ENCODE assay signal across 25 mouse cellular contexts in the genomic region with DNA sequence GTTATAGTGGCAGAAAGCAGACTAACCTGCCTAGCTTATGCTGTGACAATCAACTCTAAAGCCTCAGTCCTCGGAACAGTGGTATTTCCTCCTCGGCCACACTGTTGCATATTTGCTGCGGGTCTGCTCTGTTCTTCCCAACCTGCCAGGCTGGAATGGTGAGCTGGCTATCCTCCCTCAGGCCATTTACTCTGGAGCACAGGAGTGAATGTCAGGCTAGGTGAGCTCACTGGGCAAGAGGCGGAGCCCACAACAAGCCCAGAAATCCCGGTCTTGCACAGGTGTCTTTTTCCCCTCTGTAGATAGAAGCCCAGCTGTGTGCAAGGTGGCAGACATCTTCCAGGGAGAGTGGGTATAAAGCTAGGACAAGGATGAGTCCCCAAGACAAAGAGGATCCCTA. TPM values are rescaled to one million over a fixed set of nuclear protein-coding genes. Genes with fewer than 3 reads are reported as not detected.
"Had no signal": no experiment of that assay in that cellular context is flagged by ENCODE, and none has a peak within 500 bp of the region (broad histone marks: within the 10 kb centered on the region; RNA-seq: fewer than 3 reads in every experiment).

No protein-coding gene starts in this region.

- H3K4me2 ChIP-seq: liver, embryonic 11.5 days; lung, embryonic 15.5 days; midbrain, embryonic 12.5 days; neural tube, embryonic 13.5 days; stomach, embryonic 15.5 days had no signal

- H3K27ac ChIP-seq: kidney, postnatal 0 days; layer of hippocampus, adult 2 months; liver, embryonic 14.5 days; lung, embryonic 15.5 days; midbrain, embryonic 12.5 days; neural tube, embryonic 13.5 days; stomach, embryonic 15.5 days had no signal

- H3K36me3 ChIP-seq: lung, embryonic 15.5 days; midbrain, embryonic 12.5 days; neural tube, embryonic 13.5 days; stomach, embryonic 15.5 days had no signal

- H3K9ac ChIP-seq: liver, embryonic 14.5 days; liver, postnatal 0 days; lung, embryonic 15.5 days; midbrain, embryonic 12.5 days; neural tube, embryonic 13.5 days; stomach, embryonic 15.5 days had no signal

- ATAC-seq: intestine, embryonic 16.5 days; liver, postnatal 0 days; midbrain, embryonic 16.5 days had no signal

- DNase-seq: kidney, adult 18-20 months; kidney, postnatal 25 days; layer of hippocampus, adult 9-11 months; liver, postnatal 0 days; lung, postnatal 10 days; lung, postnatal 4 days; retina, postnatal 1 day; right cerebral cortex, postnatal 25 days; spleen, adult 18-20 months; thymus, postnatal 36 days had no signal

- H3K4me1 ChIP-seq: lung, embryonic 15.5 days; midbrain, embryonic 12.5 days; neural tube, embryonic 13.5 days; stomach, embryonic 15.5 days had no signal

- H3K27me3 ChIP-seq: midbrain, embryonic 12.5 days; neural tube, embryonic 13.5 days; stomach, embryonic 15.5 days had no signal

- H3K4me3 ChIP-seq: layer of hippocampus, adult 2 months; lung, embryonic 15.5 days; midbrain, embryonic 12.5 days; myocyte; neural tube, embryonic 13.5 days; stomach, embryonic 15.5 days had no signal

- H3K9me3 ChIP-seq: lung, embryonic 15.5 days; midbrain, embryonic 12.5 days; neural tube, embryonic 13.5 days; stomach, embryonic 15.5 days had no signal

RNA-seq across cellular contexts. Expression of a gene that starts 40.3 kb away (rescaled TPM):
- polyA plus RNA-seq: intestine, embryonic 16.5 days; kidney, embryonic 14.5 days; kidney, postnatal 0 days; large intestine, adult 2 months; limb, embryonic 11.5 days; limb, embryonic 14.5 days; liver, embryonic 11.5 days; liver, embryonic 14.5 days; liver, postnatal 0 days; lung, embryonic 15.5 days; midbrain, embryonic 12.5 days; midbrain, embryonic 16.5 days; myocyte; neural tube, embryonic 13.5 days; stomach, embryonic 15.5 days had no signal
